Mouse (Mus musculus) bone marrow, adult 2 months (tissue): ENCODE data around the gene Cant1.

ENCODE experiments used
- CTCF ChIP-seq: fragments of 200-500 bp; IDR thresholded peaks from 2 replicates; pipeline ENCODE4 v1.5.1; 2011; ENCODE audit warnings: low read length, control low read depth; ENCODE audit not compliant: control insufficient read depth, insufficient read depth
- POLR2A ChIP-seq: fragments of 200-500 bp; IDR thresholded peaks from 2 replicates; pipeline ENCODE4 v1.6.1; 2011; ENCODE audit warnings: low read depth, mild to moderate bottlenecking, control low read depth, low read length, borderline replicate concordance; ENCODE audit not compliant: control insufficient read depth

DNA sequence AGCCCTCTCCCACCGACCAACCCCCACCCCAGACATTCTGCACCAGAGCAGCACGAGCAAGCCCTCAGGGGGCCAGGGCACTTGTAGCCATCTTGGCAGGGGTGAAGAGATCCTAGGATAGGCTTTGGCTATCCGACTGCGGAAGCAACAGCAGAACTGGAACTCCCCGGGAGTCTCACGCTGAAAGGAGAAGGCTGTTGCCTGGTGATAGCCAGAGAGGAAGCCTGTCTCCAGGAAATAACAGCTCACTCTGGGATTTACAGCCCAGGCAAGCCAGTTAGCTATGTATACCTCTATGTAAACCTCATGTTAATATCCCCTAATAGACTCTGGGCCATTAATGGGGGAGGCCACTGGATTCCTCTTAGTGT is 18.3 kb downstream of the Cant1 start:
- TF ChIP-seq POLR2A (no peak), CTCF (no peak)
